Mouse (Mus musculus) kidney, embryonic 16.5 days (tissue): ENCODE measurements around the gene Hacd3. TPM values are rescaled to one million over a fixed set of nuclear protein-coding genes. Genes with fewer than 3 reads are reported as not detected.

Experiments used
- ATAC-seq: fragments of 200-750 bp; cut with Nextera tagmentation; 2 replicates; pipeline ENCODE4 v1.8.0; 2017; ENCODE audit warnings: moderate TSS enrichment; ENCODE audit not compliant: low FRiP score, low TSS enrichment
- H3K27ac ChIP-seq: fragments of 300-500 bp; sonication (generic); 2 replicates; pipeline ENCODE4 v1.5.1; 2014; ENCODE audit warnings: low read length
- H3K27me3 ChIP-seq: fragments of 300-500 bp; sonication (generic); 2 replicates; pipeline ENCODE4 v1.6.1; 2014; ENCODE audit warnings: low read length, control low read depth, mixed read lengths; ENCODE audit not compliant: insufficient read depth
- H3K36me3 ChIP-seq: fragments of 300-500 bp; sonication (generic); 2 replicates; pipeline ENCODE4 v1.6.1; 2014; ENCODE audit warnings: low read length, control low read depth, mixed read lengths; ENCODE audit not compliant: insufficient read depth
- H3K4me1 ChIP-seq: fragments of 300-500 bp; sonication (generic); 2 replicates; pipeline ENCODE4 v1.6.1; 2014; ENCODE audit warnings: low read length, control low read depth, mixed read lengths; ENCODE audit not compliant: insufficient read depth
- H3K4me2 ChIP-seq: fragments of 300-500 bp; sonication (generic); replicated peaks from 2 replicates; pipeline ENCODE4 v1.6.1; 2014; ENCODE audit warnings: low read depth, low read length
- H3K4me3 ChIP-seq: fragments of 300-500 bp; sonication (generic); 2 replicates; pipeline ENCODE4 v1.5.1; 2014; ENCODE audit warnings: mild to moderate bottlenecking, low read length
- H3K9ac ChIP-seq: fragments of 300-500 bp; sonication (generic); replicated peaks from 2 replicates; pipeline ENCODE4 v1.6.1; 2014; ENCODE audit warnings: low read length
- H3K9me3 ChIP-seq: fragments of 300-500 bp; sonication (generic); 2 replicates; pipeline ENCODE4 v1.6.1; 2016; ENCODE audit warnings: low read length, control low read depth
- WGBS: fragments of 180-500 bp; shearing (Covaris S2); extraction: QIAGEN DNeasy Blood & Tissue Kit; methylation state at CpG from one replicate; pipeline ENCODE4 v1.1.7; 2014; 5-methylcytosine and 5-hydroxymethylcytosine counted together
- microRNA-seq: library from miRNA; unstranded; fragments of <30 nt; microRNA quantifications from one replicate; pipeline ENCODE4, GENCODE M21; 2016
- polyA plus RNA-seq: library from polyadenylated mRNA; unstranded; fragments of >200 nt; fragmentation: Nextera tagmentation; extraction: Ambion mirVana; gene quantifications from 2 replicates; pipeline ENCODE4 v1.2.1, GENCODE M21; 2015

Hacd3 gene
- polyA plus RNA-seq, 1 experiment from 2014 or later: 91.8 TPM

DNA sequence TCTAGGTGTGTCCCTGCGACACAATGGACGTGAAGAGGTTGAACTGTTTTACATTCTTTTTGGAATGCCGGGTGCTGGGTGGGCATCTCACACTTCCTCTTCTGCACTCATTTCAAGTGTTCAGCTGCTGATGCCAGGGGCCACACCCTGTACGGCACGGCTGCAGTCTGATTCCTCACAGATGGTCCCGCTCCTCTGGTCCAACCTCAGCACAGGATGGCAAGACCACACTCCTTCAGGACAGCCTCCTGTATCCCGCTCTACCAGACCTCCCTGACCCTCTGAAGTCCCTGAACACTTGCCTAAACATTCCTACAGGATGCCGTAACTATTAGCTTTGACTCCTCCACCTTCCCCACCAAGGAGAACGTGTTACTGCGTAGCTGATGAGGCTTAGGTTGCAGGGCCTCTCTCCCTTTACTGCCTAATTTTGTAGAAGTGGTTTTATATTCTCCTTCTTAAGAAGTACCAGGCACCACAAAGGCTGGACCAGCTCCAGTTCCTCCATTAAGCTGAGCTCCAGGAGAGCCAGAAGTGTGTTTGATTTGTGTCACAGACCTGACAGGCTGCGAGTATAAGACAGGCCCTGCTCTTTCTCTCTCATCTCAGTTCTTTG is 80.7 kb downstream of the Hacd3 start:
- 57% methylated on average over 11 of the region's 11 CpGs for WGBS
- Histone ChIP-seq H3K9me3 (no peaks in the 10 kb centered on the region), H3K4me2 (no peak overlapping the region), H3K27ac (no peak overlapping the region), H3K9ac (no peak overlapping the region), H3K4me3 (no peak overlapping the region), H3K27me3 (no peaks in the 10 kb centered on the region), H3K4me1 (peaks cover 16% of the 10 kb centered on the region), H3K36me3 (no peaks in the 10 kb centered on the region)
- no peak for ATAC-seq

DNA sequence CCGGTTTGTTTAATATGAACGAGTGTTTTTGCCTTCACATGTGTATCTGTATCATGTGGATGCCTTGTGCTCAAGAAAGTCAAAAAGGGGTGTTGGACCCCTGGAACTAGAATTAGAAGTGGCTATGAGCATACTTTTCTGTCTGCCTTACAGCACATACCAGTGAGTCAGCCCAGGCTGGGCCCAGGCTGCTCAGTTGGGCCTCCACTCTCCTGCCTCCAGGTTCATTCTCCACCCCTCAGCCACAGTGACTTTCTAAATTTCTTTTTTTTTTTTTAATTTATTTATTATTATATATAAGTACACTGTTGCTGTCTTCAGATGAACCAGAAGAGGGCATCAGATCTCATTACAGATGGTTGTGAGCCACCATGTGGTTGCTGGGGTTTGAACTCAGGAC is 81.7 kb downstream of the Hacd3 start:
- Histone ChIP-seq H3K4me1 (peaks cover 13% of the 10 kb centered on the region), H3K4me3 (no peak overlapping the region), H3K4me2 (no peak overlapping the region), H3K27ac (no peak overlapping the region), H3K36me3 (no peaks in the 10 kb centered on the region), H3K9ac (no peak overlapping the region), H3K27me3 (no peaks in the 10 kb centered on the region), H3K9me3 (no peaks in the 10 kb centered on the region)
- WGBS: 85% methylated on average over 2 of the region's 2 CpGs
- no peak for ATAC-seq

DNA sequence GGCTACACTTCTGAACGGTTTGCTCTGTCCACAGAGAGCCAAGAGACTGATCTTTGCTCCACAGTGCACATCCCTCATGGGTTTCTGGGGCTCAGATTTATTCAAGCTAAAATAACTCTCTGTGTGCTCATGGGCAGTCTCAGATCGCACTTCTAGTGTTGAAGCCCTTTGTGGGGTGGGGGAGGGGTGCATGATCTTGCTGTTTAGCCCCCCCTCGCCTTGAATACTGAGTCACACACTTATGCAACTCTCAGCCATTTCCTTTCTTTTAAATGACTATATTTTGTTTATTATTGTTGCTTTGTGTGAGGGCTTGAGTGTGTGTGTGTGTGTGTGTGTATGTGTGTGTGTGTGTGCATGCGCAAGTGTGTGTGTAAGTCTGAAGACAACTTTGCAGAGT is 82.2 kb downstream of the Hacd3 start:
- no peak overlapping the region for H3K4me2 ChIP-seq
- ATAC-seq: no peak

DNA sequence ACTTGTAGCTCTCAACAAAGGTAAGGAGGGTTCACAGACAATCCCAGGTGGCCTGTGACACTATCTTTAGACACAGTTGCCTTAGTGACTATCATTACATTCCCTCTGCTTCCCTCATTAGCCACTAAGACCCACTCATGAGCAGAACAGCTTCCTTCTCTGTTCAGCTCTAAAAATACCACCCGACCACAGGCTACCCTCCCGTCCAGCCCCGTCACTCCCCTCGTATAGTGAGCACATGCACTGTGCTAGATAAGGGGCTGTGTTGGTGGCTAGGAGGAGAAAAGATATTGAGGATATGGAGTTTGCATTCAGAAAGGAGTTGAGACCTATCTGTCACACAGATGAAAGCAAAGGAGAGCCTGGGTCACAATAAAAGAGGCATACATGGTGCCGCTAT is 83.0 kb downstream of the Hacd3 start:
- no peak for ATAC-seq

More for the DNA sequence above, 82.2 kb downstream of the Hacd3 start:
- H3K9ac ChIP-seq: no peak overlapping the region
- 57% methylated on average over 4 of the region's 4 CpGs for WGBS
- H3K9me3 ChIP-seq: no peaks in the 10 kb centered on the region
- H3K36me3 ChIP-seq: no peaks in the 10 kb centered on the region
- peaks cover 9% of the 10 kb centered on the region for H3K4me1 ChIP-seq
- H3K4me3 ChIP-seq: no peak overlapping the region
- H3K27ac ChIP-seq: no peak overlapping the region
- no peaks in the 10 kb centered on the region for H3K27me3 ChIP-seq

DNA sequence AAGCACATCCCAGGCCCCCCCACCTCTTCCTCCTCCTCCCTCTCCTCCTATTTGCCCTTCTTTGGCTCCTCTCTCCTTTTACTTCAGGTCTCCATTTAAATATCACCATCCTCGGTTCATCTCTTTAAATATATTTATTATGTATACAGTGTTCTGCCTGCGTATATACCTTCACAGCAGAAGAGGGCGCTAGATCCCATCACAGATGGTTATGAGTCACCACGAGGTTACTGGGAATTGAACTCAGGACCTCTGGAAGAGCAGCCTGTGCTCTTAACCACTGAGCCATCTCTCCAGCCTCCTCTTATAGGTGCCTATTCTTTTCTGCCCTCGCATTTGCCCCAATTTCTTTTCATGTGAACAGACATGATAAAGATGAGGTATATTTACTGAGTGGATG is 84.0 kb downstream of the Hacd3 start:
- Histone ChIP-seq H3K27me3 (no peaks in the 10 kb centered on the region), H3K4me1 (peaks cover 10% of the 10 kb centered on the region; the same call in 1 of the 2 replicates), H3K27ac (no peak overlapping the region), H3K4me2 (no peak overlapping the region), H3K9ac (no peak overlapping the region), H3K9me3 (no peaks in the 10 kb centered on the region), H3K4me3 (no peak overlapping the region), H3K36me3 (no peaks in the 10 kb centered on the region)
- ATAC-seq: no peak
- WGBS: 62% methylated on average over 5 of the region's 5 CpGs

More for the DNA sequence above, 83.0 kb downstream of the Hacd3 start:
- H3K4me3 ChIP-seq: no peak overlapping the region
- H3K27me3 ChIP-seq: no peaks in the 10 kb centered on the region
- peaks cover 10% of the 10 kb centered on the region; the same call in 1 of the 2 replicates for H3K4me1 ChIP-seq
- no peaks in the 10 kb centered on the region for H3K9me3 ChIP-seq
- no peak overlapping the region for H3K9ac ChIP-seq
- WGBS: 86% methylated on average over 5 of the region's 5 CpGs
- no peak overlapping the region for H3K4me2 ChIP-seq
- no peaks in the 10 kb centered on the region for H3K36me3 ChIP-seq
- H3K27ac ChIP-seq: no peak overlapping the region

Small RNA genes lying within 50 kb of the gene (microRNA-seq; reads per million reads assigned to microRNA genes)
- not detected for gene Gm25640

Other genes starting within 250 kb of the Hacd3 start
- 5.0 and 5.2 TPM in 2 replicates for gene Dennd4a, start 210.4 kb downstream of the Hacd3 start, polyA plus RNA-seq
- gene Slc24a1, start 70.1 kb downstream of the Hacd3 start, polyA plus RNA-seq: 0.08 TPM in 1 of 2 replicates, not detected in the other
- 59.8 and 66.8 TPM in 2 replicates for gene Ints14, start 60.8 kb downstream of the Hacd3 start, polyA plus RNA-seq
- gene Dpp8, start 10.7 kb upstream of the Hacd3 start, polyA plus RNA-seq: 37.7 and 39.5 TPM in 2 replicates
- gene Igdcc4, start 79.8 kb upstream of the Hacd3 start, polyA plus RNA-seq: 10.9 and 12.0 TPM in 2 replicates
- 3.2 and 3.3 TPM in 2 replicates for gene Igdcc3, start 119.5 kb upstream of the Hacd3 start, polyA plus RNA-seq
- gene Parp16, start 173.7 kb upstream of the Hacd3 start, polyA plus RNA-seq: 7.4 and 8.6 TPM in 2 replicates
- 0.76 and 0.82 TPM in 2 replicates for gene Cilp, start 243.5 kb upstream of the Hacd3 start, polyA plus RNA-seq